Mouse (Mus musculus) macrophage (primary cell): Measurements from ENCODE around the gene Synm. TPM values are rescaled to one million over a fixed set of nuclear protein-coding genes. Genes with fewer than 3 reads are reported as not detected.

Source experiments
- H3K27ac ChIP-seq: fragments of 350-480 bp; formaldehyde crosslinking; 2 replicates; pipeline ENCODE4 v1.9.0; 2021
- H3K36me3 ChIP-seq: fragments of 350-480 bp; formaldehyde crosslinking; 2 replicates; pipeline ENCODE4 v1.9.0; 2021; ENCODE audit errors: inconsistent target
- H3K4me3 ChIP-seq: fragments of 350-480 bp; formaldehyde crosslinking; 2 replicates; pipeline ENCODE4 v1.9.0; 2021; ENCODE audit errors: inconsistent target
- H3K79me2 ChIP-seq: fragments of 350-480 bp; formaldehyde crosslinking; 2 replicates; pipeline ENCODE4 v1.9.0; 2021; ENCODE audit errors: inconsistent target
- WGBS: methylation state at CpG from one replicate; pipeline ENCODE4 v1.1.7; 2026; ENCODE audit warnings: inconsistent platforms; ENCODE audit not compliant: missing documents; 5-methylcytosine and 5-hydroxymethylcytosine counted together
- polyA plus RNA-seq: library from polyadenylated mRNA; stranded (reverse); fragments of 250-400 nt; gene quantifications from 3 replicates; pipeline ENCODE4 v1.2.4, GENCODE M21; 2018; ENCODE audit warnings: inconsistent platforms
- total RNA-seq, 78 experiments: library from RNA; depleted of rRNA; stranded (reverse); fragments of 250-400 nt; gene quantifications; 1 replicate in 9 of 78; 2 replicates in 24 of 78; 3 replicates in 43 of 78; 4 replicates in 2 of 78; pipeline ENCODE4 v1.2.4; 2018; ENCODE audit warnings: inconsistent platforms in 56 of 78

Gene Synm
- under 1 TPM in 1 of 26 experiments, not detected in 25; 0.44 TPM for total RNA-seq (2018; cell fraction: chromatin; rRNA removed)
- not detected for total RNA-seq (2018; cell fraction: cytosol; rRNA removed)
- total RNA-seq (2018; cell fraction: nucleus; rRNA removed) = not detected
- not detected in 3 replicates for polyA plus RNA-seq

GRCm38 (mm10) chr7:67759629-67759995 lies at the start of gene Synm:
Gene Synm (minus strand): TSS chr7:67759742.
- H3K27ac ChIP-seq = no peak within 1 kb of the TSS
- no peaks in the 10 kb centered on the region for H3K79me2 ChIP-seq
- no peaks in the 10 kb centered on the region for H3K36me3 ChIP-seq
- H3K4me3 ChIP-seq = no peak within 1 kb of the TSS
- 0% methylated on average over 30 of the region's 37 CpGs for WGBS

GRCm38 (mm10) chr7:67803857-67804215 lies 44.3 kb upstream of the Synm start:
- H3K27ac ChIP-seq = no peak overlapping the region
- H3K79me2 ChIP-seq = no peaks in the 10 kb centered on the region
- H3K4me3 ChIP-seq = no peak overlapping the region
- H3K36me3 ChIP-seq = no peaks in the 10 kb centered on the region
- WGBS = 5% methylated on average over 11 of the region's 13 CpGs

- no peaks in the 10 kb centered on the region for H3K79me2 ChIP-seq
- H3K4me3 ChIP-seq = no peak overlapping the region
- no peaks in the 10 kb centered on the region for H3K36me3 ChIP-seq
- WGBS = 10% methylated on average over 28 of the region's 28 CpGs
- H3K27ac ChIP-seq = no peak overlapping the region
Observed at GRCm38 (mm10) chr7:67803015-67803856, 43.7 kb upstream of the Synm start.

- no peak overlapping the region for H3K4me3 ChIP-seq
- no peak overlapping the region for H3K27ac ChIP-seq
- no peaks in the 10 kb centered on the region for H3K36me3 ChIP-seq
- 87% methylated on average over 4 of the region's 4 CpGs for WGBS
- H3K79me2 ChIP-seq = no peaks in the 10 kb centered on the region
Observed at GRCm38 (mm10) chr7:67801022-67801421, 41.5 kb upstream of the Synm start.

- 91% methylated on average over 6 of the region's 6 CpGs for WGBS
- no peak overlapping the region for H3K27ac ChIP-seq
- no peaks in the 10 kb centered on the region for H3K36me3 ChIP-seq
- no peak overlapping the region for H3K4me3 ChIP-seq
- H3K79me2 ChIP-seq = no peaks in the 10 kb centered on the region
Observed at GRCm38 (mm10) chr7:67800547-67800946, 41.0 kb upstream of the Synm start.

- no peak overlapping the region for H3K27ac ChIP-seq
- no peaks in the 10 kb centered on the region for H3K79me2 ChIP-seq
- no peak overlapping the region for H3K4me3 ChIP-seq
- H3K36me3 ChIP-seq = no peaks in the 10 kb centered on the region
- 34% methylated on average over 4 of the region's 4 CpGs for WGBS
Observed at GRCm38 (mm10) chr7:67798476-67798875, 38.9 kb upstream of the Synm start.

GRCm38 (mm10) chr7:67797065-67797464 lies 37.5 kb upstream of the Synm start:
- no peaks in the 10 kb centered on the region for H3K36me3 ChIP-seq
- no peak overlapping the region for H3K4me3 ChIP-seq
- H3K79me2 ChIP-seq = no peaks in the 10 kb centered on the region
- no peak overlapping the region for H3K27ac ChIP-seq
- 83% methylated on average over 8 of the region's 8 CpGs for WGBS

GRCm38 (mm10) chr7:67793449-67793848 lies 33.9 kb upstream of the Synm start:
- Histone ChIP-seq H3K79me2 (no peaks in the 10 kb centered on the region), H3K4me3 (no peak overlapping the region), H3K27ac (no peak overlapping the region), H3K36me3 (no peaks in the 10 kb centered on the region)
- WGBS = 83% methylated on average over 7 of the region's 7 CpGs

GRCm38 (mm10) chr7:67791256-67791655 lies 31.7 kb upstream of the Synm start:
- WGBS = 75% methylated on average over 7 of the region's 7 CpGs
- Histone ChIP-seq H3K27ac (no peak overlapping the region), H3K36me3 (no peaks in the 10 kb centered on the region), H3K79me2 (no peaks in the 10 kb centered on the region), H3K4me3 (no peak overlapping the region)

- WGBS = 16% methylated on average over 10 of the region's 10 CpGs
- Histone ChIP-seq H3K4me3 (no peak overlapping the region), H3K79me2 (no peaks in the 10 kb centered on the region)
Observed at GRCm38 (mm10) chr7:67788713-67789112, 29.2 kb upstream of the Synm start.

GRCm38 (mm10) chr7:67787861-67788260 lies 28.3 kb upstream of the Synm start:
- no peaks in the 10 kb centered on the region for H3K79me2 ChIP-seq
- WGBS = 73% methylated on average over 2 of the region's 2 CpGs
- H3K36me3 ChIP-seq = no peaks in the 10 kb centered on the region
- H3K27ac ChIP-seq = no peak overlapping the region
- H3K4me3 ChIP-seq = no peak overlapping the region

More at GRCm38 (mm10) chr7:67788713-67789112, 29.2 kb upstream of the Synm start:
- Histone ChIP-seq H3K27ac (no peak overlapping the region), H3K36me3 (no peaks in the 10 kb centered on the region)

GRCm38 (mm10) chr7:67776636-67777305 lies 17.2 kb upstream of the Synm start:
- WGBS = 84% methylated on average over 12 of the region's 12 CpGs

GRCm38 (mm10) chr7:67775623-67776022 lies 16.1 kb upstream of the Synm start:
- Histone ChIP-seq H3K36me3 (no peaks in the 10 kb centered on the region), H3K4me3 (no peak overlapping the region), H3K27ac (no peak overlapping the region), H3K79me2 (no peaks in the 10 kb centered on the region)
- WGBS = 42% methylated on average over 3 of the region's 3 CpGs

More at GRCm38 (mm10) chr7:67776636-67777305, 17.2 kb upstream of the Synm start:
- Histone ChIP-seq H3K4me3 (no peak overlapping the region), H3K36me3 (no peaks in the 10 kb centered on the region), H3K79me2 (no peaks in the 10 kb centered on the region), H3K27ac (no peak overlapping the region)

- Histone ChIP-seq H3K79me2 (no peaks in the 10 kb centered on the region), H3K27ac (no peak overlapping the region), H3K36me3 (no peaks in the 10 kb centered on the region), H3K4me3 (no peak overlapping the region)
- WGBS = 91% methylated on average over 9 of the region's 9 CpGs
Observed at GRCm38 (mm10) chr7:67772231-67772630, 12.7 kb upstream of the Synm start.

- 87% methylated on average over 5 of the region's 5 CpGs for WGBS
Observed at GRCm38 (mm10) chr7:67769487-67769886, 9.9 kb upstream of the Synm start.

More at GRCm38 (mm10) chr7:67769487-67769886, 9.9 kb upstream of the Synm start:
- Histone ChIP-seq H3K36me3 (no peaks in the 10 kb centered on the region), H3K27ac (no peak overlapping the region), H3K79me2 (no peaks in the 10 kb centered on the region), H3K4me3 (no peak overlapping the region)
